Mouse (Mus musculus) frontal cortex, postnatal 25 days (tissue): ENCODE results near the gene Thap3.
"Not testable (repeated sequence)": the region's sequence is repeated elsewhere in the genome, so short reads cannot be mapped to it uniquely, and the experiment has no call there.

ENCODE experiments used
- DNase-seq, 2 experiments: peaks; one replicate each; pipeline ENCODE4 v3.0.0; 2022; ENCODE audit warnings: low spot score in 2 of 2

Thap3 gene

GRCm38 (mm10) chr4:151988342-151989109 is at the start of gene Thap3:
Thap3 (minus strand) TSS chr4:151988997.
- peak; percentile 58 to 63 for DNase-seq

GRCm38 (mm10) chr4:152038225-152038984 is 49.6 kb upstream of the Thap3 start, which contains the start of gene Tas1r1:
Tas1r1 (minus strand) TSS chr4:152038568.
- no peak for DNase-seq

GRCm38 (mm10) chr4:152036464-152036863 is 47.7 kb upstream of the Thap3 start:
- not testable (repeated sequence) for DNase-seq

- no peak for DNase-seq
Measured at GRCm38 (mm10) chr4:152032922-152033321, 44.1 kb upstream of the Thap3 start.

GRCm38 (mm10) chr4:152029997-152030396 is 41.2 kb upstream of the Thap3 start:
- DNase-seq = no peak

- DNase-seq = no peak
Measured at GRCm38 (mm10) chr4:152029087-152029486, 40.3 kb upstream of the Thap3 start.

- no peak for DNase-seq
Measured at GRCm38 (mm10) chr4:152028456-152028855, 39.7 kb upstream of the Thap3 start.

- peak; percentile 93 to 94 for DNase-seq
Measured at GRCm38 (mm10) chr4:152027524-152027923, 38.7 kb upstream of the Thap3 start, which contains the start of gene Zbtb48. Zbtb48 (minus strand) TSS chr4:152027671.

- DNase-seq = no peak
Measured at GRCm38 (mm10) chr4:152026751-152027508, 38.1 kb upstream of the Thap3 start.

GRCm38 (mm10) chr4:152024525-152024924 is 35.7 kb upstream of the Thap3 start:
- no peak for DNase-seq

GRCm38 (mm10) chr4:152022506-152022905 is 33.7 kb upstream of the Thap3 start:
- DNase-seq = no peak

GRCm38 (mm10) chr4:152021568-152022097 is 32.8 kb upstream of the Thap3 start:
- no peak for DNase-seq

GRCm38 (mm10) chr4:152020024-152020423 is 31.2 kb upstream of the Thap3 start:
- no peak for DNase-seq

- DNase-seq = no peak
Measured at GRCm38 (mm10) chr4:152019073-152019472, 30.3 kb upstream of the Thap3 start.

- no peak for DNase-seq
Measured at GRCm38 (mm10) chr4:152013036-152013813, 24.4 kb upstream of the Thap3 start.

GRCm38 (mm10) chr4:152012109-152012508 is 23.3 kb upstream of the Thap3 start:
- DNase-seq = no peak

- no peak for DNase-seq
Measured at GRCm38 (mm10) chr4:152011171-152011760, 22.5 kb upstream of the Thap3 start.

- no peak for DNase-seq
Measured at GRCm38 (mm10) chr4:152010707-152011134, 21.9 kb upstream of the Thap3 start.

GRCm38 (mm10) chr4:152010091-152010706 is 21.4 kb upstream of the Thap3 start:
- DNase-seq = no peak
